Mouse (Mus musculus) left cerebral cortex, adult 18-20 months (tissue): ENCODE measurements around the gene Ddb2. TPM values are rescaled to one million over a fixed set of nuclear protein-coding genes. Genes with fewer than 3 reads are reported as not detected.
A peak's percentile ranks its signal among the peaks of the same experiment; 100 is the strongest.
"Not testable (repeated sequence)": the region's sequence is repeated elsewhere in the genome, so short reads cannot be mapped to it uniquely, and the experiment has no call there.

Experiments
- DNase-seq, 2 experiments: peaks; one replicate each; pipeline ENCODE4 v3.0.0; 2021 to 2022; ENCODE audit warnings: low spot score in 2 of 2, mixed read lengths in 1 of 2
- total RNA-seq, 2 experiments: library from RNA; stranded (reverse); gene quantifications; 2 replicates each; pipeline ENCODE4 v1.2.3; 2021

Gene Ddb2
- total RNA-seq, 2 experiments from 2014 or later = 10.9 to 13.5 TPM

DNA sequence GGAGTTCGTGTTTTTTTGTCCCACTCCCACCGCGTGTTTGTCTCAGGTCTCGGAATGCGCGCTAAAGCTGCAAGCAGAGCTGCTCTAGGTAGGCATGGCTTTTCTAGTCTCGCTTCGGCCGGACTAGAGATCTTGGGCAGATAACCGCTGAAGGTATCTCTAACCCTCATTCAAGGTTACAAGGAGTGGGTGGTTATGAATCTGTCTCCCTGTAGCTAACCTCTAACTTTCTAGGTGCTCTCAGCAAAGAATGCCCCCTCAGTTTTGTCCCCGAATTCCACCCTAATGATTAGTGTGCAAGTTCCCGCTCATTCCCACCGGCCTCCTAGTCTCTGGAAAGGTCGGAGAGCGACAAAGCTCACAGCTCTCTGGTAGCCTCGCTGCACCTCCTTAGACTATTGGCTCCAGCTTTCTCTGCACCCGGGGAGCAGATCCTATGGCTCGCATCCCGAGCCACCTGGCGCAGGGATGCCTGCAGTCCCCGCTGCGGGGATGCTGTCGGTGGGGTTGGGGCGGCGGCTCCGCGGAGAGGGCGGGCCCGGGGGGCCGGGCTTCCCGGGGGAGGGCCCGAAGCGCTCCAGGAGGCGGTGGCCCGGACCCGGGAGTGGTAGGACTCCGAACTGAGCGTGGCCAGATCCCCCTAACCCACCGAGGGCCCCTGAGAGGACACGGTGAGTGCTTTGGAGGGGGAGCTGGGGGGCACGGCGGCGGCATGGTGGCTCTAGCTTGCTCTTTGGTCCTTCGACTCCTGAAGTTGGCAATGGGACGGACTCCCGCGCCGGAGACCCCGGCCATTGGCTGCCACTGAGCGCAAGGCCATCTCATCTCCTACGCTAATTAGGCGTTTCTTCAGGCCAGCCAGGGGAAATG lies 19.7 kb upstream of the Ddb2 start:
- peak; percentile 59 to 61 for DNase-seq

DNA sequence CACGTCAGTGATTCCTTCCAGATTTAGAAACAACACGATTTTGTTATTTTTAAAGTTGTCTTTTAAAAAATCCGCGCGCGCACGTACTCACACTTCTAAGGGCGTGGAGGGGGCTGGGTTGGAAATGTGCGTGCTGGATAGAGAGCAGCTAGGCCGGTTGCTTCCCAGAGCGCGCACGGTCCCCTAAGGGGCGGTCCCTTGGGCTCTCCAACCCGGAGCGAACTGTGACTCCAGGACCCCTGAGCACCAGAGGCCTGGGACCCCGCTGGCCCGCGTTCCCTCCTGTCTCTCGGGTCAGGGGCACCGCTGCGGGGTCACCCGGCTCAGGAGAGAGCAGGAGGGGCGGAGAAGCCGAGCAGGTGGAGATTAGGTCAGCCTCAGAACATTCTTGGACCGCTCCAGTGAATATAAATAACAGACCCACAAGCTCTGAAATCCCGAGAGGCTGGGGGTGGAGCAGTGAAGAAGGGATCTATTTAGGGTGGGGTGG lies 18.9 kb upstream of the Ddb2 start, which contains the start of gene Pacsin3:
TSS of gene Pacsin3 (plus strand) at position 294 of the 490 bp plus-strand sequence.
- DNase-seq = peak in 1 of 2 experiments; percentile 38

DNA sequence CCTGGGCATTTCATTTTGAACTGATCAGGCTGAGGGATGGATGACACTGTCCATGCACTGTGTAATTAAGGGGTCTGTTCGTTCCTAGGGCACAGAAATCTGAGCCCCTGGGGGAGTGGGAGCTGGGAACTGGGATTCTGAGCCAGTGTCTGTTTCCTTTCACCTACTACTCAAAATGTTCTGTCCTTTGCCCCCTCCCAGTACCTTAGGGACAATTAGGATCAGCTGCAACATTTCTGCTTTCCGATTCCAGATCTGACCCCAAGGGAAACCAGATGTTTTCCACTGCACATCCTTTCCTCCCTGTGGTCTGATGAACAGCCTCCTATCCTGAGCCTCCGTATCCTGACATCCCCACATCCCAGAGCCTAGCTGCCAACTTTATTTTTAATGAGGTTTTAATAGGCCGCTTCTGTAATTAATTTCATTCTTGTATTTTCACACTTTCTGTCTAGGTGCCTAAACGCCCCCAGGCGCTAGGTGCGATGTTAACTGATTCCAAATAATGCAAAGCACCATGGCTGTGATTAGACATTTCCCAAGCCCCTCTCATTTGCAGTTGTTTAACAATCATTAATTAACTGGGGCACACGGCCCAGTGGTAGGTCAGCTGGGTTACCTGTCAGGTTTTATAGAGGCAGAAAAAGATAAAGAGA lies 18.1 kb upstream of the Ddb2 start:
- DNase-seq = no peak

DNA sequence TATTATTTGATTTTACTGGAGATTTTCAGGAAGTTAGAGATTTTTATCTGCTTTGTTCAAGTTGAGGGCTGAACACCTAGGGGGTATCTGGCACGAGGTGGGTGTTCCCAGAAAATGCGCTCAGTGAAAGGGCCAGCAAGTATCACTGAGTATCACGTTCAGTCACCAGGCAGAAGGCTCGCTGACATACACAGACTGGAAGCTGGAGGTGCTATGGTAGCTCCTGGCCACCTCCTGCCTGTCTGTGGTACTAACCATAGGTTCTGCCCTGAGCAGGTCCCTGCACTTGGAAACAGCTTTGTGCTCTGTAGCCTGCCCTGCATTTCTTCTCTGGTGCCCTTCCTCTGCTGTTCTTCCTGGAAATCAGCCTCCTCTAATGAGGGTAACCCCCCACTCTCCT lies 15.7 kb upstream of the Ddb2 start:
- no peak for DNase-seq

DNA sequence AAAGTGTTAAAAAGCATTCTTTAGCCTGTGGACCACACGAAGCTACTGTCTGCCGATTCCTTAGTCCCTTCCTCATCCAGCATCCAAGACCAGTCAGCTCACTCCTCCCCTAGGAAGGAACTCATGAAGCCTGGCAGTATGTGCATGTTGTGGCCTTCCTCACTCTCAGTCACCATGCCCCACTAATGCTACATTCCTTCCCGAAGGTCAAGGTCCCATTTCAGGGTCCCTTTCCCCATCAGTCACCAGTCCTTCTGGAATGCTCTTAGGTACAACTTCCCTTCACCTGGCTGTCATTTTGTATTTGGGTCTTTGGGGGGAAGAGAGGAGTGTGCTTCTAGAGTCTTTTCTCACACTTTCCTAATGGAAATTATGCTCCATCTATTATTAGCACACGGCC lies 15.2 kb upstream of the Ddb2 start:
- no peak for DNase-seq

DNA sequence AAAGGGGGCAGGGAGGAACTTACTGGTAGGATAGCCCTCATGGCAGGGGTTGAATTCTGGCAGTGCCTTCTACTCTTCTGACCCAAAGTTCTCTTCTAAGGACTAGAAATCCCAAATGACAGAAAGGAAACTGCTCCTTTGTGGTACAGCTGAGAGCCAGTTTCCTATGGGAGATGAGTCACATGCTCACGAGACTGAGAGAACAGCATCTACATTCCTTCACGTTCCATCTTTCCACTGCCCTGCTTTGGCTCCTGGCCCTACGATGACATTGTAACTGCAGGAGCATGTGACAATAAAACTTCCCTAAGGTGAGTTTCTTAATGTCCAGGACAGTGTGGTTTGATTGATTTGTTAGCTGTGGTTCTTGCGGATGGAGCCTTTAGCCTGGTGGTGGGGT lies 11.6 kb upstream of the Ddb2 start:
- no peak for DNase-seq

DNA sequence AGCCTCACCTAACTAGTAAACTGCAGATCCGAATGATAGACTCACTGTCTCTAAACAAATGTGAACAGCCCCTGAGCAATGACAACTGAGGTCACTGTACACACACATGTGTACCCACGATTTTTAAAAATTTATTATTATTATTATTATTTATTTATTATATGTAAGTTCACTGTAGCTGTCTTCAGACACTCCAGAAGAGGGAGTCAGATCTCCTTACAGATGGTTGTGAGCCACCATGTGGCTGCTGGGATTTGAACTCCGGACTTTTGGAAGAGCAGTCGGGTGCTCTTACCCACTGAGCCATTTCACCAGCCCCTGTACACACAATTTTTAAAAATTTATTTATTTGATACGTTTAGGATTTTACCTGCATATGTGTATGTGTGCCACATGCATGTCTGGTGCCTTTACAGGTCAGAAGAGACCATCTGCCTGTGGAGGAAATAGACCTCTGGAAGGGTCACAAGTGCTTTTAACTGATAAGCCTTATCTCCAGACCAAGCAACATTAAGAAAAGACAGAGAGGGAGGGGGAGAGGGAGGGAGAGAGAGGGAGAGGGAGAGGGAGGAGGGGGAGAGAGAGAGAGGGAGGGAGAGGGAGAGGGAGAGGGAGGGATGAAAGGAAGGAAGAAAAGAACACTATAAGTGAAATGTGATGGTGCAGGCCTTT lies 7.9 kb upstream of the Ddb2 start:
- no peak for DNase-seq

DNA sequence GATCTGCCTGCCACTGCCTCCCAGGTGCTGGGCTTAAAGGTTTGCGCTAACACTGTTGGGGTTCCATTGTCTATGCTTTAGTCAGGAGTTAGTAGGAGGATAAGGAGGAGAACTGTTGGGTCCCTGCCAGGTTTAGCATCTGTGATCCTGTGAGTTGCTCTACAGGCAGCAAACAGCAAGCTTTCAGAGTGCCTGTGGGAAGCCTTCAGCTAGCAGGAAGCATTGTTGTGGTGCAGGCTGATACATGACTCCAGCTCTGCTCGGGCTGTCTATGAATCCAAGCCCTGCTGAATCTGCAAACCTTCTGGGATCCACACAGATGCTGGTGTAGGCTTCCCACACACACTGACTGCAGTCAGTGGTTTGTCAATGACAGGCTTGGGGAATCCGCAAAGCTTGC lies 6.6 kb upstream of the Ddb2 start:
- peak; percentile 77 to 78 for DNase-seq

DNA sequence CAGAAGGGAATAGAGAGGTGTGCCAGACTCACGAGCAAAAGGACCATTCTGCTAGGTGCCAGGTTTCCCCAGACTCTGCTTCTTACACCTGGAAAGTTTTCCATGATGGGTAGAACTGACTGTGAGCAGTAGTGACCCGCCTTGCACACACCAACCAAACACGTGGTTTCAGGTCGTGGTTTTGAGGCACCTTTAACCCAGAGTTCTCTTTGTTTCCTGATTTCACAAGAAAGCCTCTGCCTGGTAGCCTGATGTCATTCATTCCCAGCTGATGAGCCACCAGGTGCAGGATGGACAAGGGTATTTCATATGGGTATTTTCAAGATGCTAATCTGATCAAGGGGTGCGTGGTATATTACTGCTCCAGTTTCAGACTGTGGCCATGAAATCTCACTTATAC lies 5.8 kb upstream of the Ddb2 start:
- DNase-seq = no peak

DNA sequence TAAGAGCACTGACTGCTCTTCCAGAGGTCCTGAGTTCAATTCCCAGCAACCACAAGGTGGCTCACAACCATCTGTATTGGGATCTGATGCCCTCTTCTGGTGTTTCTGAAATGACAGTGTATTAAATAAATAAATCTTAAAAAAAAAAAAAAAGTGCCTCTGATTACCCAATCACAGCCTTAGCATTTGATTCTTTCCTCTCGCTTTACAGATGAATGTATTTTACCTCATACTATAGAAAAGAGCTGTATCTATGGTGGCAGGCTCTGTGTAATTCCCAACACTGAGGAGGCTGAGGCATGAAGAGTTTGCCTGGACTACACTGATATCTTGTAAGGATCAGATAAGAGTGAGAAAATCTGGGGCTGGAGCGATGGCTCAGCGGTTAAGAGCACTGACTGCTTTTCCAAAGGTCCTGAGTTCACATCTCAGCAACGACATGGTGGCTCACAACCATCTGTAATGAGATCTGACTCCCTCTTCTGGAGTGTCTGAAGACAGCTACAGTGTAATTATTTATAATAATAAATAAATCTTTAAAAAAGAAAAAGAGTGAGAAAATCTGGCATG lies 814 bp upstream of the Ddb2 start:
- not testable (repeated sequence) for DNase-seq

DNA sequence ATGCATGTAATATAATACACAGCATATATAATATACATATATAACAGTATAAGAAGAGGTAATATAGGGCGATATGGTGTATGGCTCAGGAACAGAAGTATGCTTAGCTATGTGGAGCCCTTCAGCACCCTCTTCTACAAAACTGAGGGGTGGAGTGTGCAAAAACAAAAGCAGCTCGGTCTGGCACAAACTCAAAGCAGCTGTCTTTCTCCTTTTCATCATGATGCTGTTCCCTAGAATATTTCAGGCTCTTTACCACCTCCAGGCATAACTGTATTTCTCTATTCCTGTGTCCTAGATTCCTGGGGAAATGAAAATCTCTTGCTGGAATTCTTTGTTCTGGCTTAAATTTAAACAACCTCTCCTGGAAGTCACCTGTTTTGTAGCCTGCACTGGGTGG lies 7.0 kb downstream of the Ddb2 start:
- DNase-seq = peak; percentile 45 to 54

DNA sequence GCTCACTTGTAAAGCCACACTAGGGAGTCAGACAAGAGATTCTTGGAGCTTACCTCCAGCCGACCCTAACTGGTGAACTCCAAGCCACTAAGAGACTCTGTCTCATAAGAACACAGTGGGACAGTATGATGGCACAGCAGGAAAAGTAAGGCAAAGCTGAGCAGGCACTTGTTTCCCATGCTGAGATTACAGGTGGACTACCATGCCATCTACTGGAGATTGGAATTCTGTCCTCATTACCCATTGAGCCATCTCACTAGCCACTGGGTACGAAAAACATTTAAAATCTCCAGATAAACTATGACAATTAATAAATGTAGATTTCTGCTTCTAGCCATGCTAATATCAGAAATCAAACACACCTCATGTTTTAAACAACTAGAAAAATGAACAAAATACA lies 13.2 kb downstream of the Ddb2 start:
- DNase-seq = no peak

DNA sequence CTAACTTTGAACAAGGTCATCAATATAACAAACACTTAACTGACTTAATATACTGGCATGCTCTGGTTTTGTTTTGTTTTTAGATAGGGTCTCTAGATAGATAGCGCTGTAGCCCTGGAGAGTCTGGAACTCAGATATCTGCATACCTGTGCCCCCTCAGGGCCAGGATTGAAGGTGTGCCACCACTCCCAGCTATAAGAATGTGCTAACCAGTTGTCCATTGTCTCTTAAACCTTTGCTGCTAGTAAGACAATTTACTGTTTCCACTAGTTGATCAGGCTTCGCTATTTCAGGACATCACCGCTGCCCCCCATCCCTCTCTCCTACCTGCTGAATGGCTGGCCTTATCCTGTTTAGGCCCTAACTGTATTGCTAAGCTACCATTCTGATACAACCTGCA lies 16.3 kb downstream of the Ddb2 start:
- no peak for DNase-seq

DNA sequence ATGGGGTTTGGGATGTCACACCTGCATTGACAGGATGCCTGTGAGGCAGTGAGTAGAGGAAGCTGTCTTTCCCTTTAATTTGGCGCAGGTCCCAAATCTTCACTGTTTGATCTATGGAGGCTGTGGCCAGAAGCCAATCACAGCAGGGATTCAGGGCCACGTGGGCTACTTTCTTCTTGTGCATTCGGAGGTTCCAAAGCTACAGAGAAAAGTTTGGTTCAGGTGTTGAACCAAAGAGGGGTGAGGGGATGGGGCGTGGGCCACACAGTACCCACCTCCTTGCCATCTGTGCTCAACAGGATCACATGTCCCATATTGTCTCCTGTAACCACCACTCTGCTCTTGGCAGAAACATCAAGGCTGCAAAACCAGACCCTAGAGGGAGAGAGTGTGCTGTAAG lies 19.8 kb downstream of the Ddb2 start:
- no peak for DNase-seq

DNA sequence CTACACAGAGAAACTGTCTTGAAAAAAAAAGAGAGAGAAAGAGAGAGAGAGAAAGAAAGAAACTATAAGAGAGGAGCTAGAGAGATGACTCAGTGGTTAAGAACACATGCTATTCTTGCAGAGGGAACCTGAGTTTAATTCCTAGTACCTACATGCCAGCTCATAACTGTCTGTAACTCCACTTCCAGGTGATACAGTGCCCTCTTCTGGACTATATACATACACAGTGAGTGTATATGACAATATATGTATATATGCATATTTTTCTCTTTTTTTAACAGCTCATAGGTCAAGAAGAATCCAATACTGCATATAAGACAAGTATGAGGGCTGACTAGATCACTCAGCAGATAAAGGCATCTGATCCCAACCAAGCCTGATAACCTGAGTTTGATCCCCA lies 23.5 kb downstream of the Ddb2 start:
- no peak for DNase-seq

DNA sequence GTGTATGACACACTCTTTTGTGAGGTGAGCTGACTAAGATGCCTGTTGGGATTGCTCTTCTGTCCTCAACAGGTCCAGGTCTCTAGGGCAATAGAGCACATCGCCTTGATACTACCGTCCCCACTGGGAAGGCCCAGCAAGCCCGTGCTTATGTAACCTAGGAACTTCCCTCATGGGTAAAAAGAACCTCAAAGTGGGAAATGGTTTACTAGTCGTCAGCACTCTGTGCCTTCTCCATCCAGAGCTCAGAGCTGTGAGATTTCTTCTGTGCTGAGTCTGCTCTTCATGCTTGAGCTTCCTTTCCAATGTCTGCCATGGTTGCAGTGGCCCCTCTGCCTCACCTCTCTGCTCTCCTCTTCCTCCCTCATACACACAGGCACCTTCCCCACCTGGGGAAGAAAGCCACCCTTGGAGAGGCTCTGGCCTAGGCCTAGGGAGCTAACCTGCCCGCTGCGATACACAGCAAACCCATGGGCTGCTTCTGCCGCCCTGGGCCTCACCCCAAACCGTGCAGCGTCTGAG lies 30.5 kb downstream of the Ddb2 start:
- no peak for DNase-seq

DNA sequence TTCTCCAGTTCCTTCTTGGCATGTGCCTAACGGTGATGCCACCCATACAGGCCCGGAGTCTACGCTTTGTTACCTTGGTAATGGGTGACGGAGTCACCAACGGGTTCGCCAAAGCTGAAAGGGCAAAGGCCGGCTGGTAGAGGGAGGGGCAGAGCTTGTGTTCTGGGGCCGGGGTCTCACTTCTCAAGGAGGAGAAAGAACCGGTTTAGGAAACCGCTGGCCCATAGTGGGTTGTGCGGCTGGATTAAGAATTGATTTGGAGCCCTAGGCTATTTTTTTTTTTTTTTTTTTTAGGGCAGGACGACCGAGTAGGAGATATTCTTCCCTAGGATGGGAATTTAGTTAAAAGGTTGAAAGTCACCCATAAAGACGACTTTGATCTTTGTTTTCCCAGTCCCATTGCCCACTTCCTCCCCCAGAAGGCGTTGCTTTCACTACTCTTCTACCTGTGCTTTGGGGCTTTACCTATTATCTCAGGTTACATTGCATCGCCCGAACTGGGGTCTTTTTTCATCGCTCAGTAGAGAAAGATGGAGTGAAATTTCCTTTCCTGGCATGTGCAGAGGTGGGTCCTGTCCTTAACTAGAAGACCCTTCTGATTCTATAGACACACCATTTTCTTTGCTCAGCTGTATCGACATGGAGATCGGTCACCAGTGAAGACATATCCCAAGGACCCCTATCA lies 33.7 kb downstream of the Ddb2 start:
- no peak for DNase-seq

DNA sequence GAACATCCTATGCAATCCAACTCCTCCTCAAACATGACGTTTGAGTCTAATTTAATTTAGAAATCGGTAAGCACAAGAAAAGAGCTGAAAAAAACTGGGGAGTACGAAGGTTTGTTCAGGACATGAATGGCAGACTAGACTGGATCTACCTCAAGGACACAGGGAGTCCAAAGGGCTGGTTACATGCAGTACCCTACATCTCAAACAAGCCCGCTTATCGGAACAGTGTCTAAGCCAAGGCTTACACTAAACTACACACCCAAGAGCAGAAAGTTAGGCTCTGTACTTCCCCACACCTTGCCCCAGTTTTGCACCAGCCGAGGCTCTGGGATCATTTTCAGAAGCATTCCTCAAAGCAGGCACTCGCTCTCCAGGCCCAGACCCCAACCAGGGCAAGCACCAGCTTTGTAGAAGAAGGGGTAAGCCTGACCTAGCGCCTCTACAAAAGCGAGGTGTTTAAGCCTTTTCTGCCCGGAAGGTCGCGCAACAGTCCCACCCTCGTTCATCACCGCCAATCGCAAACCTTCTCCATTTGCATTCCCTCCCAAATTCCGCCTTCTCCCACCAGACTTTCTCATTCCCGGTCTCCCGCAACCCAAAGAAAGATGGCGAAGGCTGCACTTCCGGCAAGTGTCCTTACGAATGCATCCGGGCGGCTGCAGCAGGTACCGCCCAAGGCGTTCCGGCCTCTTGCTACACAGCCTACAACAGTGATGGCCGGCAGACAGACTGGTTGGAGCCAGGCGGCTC lies 34.4 kb downstream of the Ddb2 start, which contains the start of the genes Nr1h3 and Acp2:
TSS of gene Nr1h3 (minus strand) at position 613 of the 750 bp plus-strand sequence.
TSS of gene Acp2 (plus strand) at position 664 of the 750 bp plus-strand sequence.
- DNase-seq = peak; percentile 92 to 97

DNA sequence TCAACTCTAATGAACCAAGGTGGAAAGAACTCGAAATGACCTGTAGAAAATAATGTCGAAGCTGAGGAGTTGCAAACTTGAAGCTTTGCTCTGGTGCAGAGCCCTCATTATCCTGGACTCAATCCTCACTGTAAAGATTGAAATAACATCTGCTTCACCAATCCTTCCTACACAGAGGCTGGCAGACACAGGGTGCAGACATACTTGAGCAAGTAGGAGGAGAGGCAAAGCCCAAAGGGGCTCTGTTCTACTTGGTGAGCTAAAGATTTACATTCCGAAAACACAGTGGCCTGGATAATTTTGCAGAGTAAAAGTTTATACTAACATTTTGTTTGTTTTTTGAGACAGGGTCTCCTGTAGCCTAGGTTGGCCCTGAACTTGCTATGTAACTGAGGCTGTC lies 37.9 kb downstream of the Ddb2 start:
- no peak for DNase-seq

DNA sequence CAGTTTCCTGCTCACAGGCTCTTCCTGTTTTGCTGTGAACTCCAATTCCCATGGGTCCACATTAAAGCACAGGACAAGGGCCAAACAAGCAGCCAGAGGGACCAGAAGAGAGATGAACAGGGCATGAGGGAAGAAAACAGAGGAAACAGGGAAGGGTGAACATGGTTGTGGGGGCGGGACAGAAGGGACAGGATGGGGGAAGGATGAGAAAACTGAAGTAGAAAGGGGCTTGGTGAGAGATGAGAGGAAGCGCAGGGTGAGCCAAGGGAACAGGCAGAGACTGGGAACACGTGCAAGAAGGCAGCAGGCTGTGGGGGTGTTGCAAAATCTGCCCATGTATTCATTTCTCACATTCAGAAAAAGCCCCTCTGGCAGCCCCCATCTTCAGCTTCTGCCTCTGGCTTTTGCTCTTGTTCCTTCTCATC lies 40.2 kb downstream of the Ddb2 start:
- DNase-seq = peak; percentile 45 to 46
